Mouse (Mus musculus): ENCODE data around the gene Clip3. TPM values are rescaled to one million over a fixed set of nuclear protein-coding genes. Genes with fewer than 3 reads are reported as not detected.

Clip3 gene
- total RNA-seq, 4 experiments from 2014 or later, result 351 to 448 (median 412) TPM

DNA sequence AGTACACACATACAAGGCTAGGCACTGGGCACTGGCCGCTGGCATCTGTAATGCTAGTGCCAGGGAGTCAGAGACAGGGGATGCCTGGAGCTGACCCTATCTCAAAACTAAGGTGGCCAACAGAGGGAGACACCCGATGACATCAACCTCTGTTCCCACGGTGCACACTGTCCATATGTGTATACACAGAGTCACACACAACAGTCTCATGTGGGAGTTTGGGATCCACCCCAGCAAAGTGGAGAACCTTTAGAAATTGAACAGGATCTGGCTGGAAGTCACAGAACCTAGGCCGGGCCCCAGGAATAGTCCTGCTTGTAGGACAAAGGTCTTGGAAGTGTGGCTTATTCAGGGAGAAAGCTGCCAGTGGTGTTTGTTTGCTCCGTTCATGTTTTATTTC is 2.8 kb downstream of the Clip3 start:
- DNase-seq (ENCODE audit: low spot score in 2 of 2), result no peak

DNA sequence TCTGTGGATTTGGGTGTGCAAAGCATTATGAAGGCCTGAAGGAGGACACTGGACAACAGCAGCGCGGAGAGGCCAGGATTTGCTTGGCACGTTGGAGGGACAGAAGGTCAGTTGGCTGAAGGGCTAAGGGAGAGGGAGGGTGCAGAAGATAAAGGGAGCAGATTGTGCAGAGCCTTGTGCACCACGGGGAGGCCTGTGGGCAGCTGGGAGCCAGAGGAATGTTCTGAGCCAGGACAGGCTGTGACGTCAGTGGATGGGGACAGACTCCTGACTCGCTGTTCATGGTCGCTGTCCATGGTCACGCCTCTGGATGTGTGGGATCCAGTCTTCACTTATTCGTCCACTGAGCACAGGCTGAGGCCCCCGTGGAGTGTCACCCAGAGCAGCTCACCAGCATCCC is 3.6 kb downstream of the Clip3 start:
- DNase-seq (ENCODE audit: low spot score in 2 of 2), result no peak

DNA sequence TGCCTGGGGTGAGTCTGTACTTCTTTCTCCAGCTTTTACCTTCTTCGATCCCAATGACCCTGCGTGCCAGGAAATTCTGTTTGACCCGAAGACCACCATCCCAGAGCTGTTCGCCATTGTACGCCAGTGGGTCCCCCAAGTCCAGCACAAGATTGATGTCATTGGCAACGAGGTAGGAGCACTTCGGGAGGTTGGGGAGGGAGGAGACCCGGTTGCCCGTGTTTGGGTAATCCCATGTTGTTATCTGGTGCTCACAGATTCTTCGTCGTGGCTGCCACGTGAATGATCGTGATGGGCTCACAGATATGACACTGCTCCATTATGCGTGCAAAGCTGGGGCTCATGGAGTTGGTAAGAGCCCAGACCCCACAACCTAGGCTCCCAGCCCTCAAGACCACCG is 5.3 kb downstream of the Clip3 start:
- no peak for DNase-seq (ENCODE audit: low spot score in 2 of 2)

DNA sequence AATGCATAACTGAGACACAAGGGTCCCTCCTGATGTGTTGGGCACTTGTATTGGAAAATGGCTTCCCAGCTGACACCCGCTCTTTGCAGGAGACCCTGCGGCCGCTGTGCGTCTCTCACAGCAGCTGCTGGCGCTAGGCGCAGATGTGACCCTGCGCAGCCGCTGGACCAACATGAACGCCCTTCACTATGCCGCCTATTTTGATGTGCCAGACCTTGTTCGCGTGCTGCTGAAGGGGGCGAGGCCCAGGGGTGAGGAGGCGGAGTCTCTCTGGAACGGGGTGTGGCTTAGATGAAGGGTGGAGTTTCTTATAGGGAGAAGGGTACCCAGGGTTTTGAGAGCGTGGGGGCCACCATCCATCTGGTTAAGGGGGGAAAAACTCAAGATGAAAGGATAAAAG is 5.7 kb downstream of the Clip3 start:
- DNase-seq (ENCODE audit: low spot score in 2 of 2), result no peak

DNA sequence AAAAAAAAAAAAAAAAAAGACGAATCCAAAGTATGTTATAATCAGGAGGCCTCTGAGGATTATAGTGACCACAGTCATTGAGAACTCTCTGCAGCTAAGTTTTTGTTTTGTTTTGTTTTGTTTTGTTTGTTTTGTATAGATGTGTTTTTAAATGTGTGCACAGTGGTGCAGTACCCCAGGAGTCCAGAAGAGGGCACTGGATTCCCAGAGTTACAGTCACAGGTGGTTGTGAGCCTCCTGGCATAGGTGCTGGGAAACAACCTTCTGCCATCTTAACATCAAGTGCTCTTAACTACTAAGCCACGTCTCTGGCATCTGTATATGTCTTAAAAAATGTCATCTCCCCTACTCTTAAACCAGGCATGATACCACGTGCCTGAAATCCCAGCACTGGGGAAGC is 9.4 kb downstream of the Clip3 start:
- no peak for DNase-seq (ENCODE audit: low spot score in 2 of 2)

DNA sequence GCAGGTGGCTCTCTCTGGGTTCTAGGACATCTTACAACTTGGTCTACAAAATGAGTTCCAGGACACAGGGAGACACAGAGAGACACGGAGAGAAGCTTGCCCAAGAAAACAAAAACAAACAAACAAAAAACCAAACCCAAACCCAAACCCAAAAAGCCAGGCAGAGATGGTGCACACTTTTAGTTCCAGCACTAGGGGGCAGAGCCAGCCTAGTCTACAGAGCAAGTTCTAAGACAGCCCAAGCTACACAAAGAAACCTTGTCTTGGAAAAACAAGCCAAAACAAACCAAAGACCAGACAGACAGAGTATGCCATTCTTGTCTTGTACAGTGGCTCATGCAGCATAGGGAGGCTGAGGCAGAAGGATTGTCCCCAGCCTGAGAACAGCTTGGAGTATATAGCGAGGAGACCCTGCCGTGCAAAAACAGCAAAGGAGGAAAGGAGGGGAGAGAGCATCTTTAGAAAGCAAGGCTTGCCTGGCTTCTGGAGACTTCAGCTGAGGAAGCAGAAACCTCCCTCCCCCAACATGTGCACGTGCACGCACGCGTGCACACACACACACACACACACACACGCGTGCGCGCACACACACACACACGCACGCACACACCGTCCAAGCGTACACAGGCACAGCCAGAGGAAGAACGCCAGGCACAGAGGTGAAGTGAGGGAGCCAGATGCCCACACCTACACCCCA is 14.7 kb downstream of the Clip3 start:
- DNase-seq (ENCODE audit: low spot score in 2 of 2), result no peak

DNA sequence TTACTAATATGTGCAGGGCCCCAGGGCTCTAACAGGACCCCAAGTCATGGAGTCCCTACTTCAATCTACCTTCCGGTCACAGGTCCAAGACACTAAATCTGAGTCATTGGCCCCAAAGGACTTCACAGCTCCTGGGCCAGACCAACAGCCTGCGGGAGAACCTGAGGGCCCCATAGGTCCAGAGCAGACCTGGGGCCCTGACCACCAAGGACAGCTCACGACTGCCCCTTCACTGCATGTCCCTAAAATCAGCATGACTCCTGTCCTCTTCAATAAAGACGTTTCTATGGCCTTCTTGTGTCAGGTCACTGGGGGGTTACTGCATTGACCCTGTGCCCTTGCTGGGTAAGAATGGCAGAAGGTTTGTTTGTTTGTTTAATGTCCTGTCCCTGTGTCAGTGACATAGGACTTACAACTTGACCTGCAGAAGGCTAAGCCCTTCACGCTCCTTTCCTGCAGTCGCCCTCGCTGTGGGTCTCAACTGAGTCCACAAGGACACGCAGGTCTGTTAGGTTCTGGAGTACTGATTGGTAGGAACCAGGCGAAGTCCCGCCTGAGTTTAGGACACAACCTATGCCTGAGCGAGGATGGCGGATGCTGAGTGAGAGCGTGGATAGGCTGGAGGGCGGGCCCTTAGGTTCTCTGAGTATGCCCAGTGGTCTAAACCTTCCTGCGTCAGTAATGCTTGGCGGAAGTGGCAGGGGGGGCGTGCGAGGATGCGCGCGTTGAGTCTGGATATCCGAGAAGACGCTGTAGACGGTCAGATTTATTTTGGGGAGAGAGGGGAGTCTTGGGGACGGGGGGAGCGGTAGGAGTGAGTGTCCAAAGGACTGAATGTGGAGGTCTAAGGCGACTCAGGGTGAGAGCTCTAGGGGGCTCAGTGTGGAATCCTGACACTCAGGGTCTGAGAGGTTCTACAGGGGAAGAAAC is 16.8 kb downstream of the Clip3 start, which contains the start of gene Alkbh6:
Gene Alkbh6 (plus strand): TSS at position 642 of the 930 bp plus-strand sequence.
- peak; percentile 97 to 98 for DNase-seq (ENCODE audit: low spot score in 2 of 2)

DNA sequence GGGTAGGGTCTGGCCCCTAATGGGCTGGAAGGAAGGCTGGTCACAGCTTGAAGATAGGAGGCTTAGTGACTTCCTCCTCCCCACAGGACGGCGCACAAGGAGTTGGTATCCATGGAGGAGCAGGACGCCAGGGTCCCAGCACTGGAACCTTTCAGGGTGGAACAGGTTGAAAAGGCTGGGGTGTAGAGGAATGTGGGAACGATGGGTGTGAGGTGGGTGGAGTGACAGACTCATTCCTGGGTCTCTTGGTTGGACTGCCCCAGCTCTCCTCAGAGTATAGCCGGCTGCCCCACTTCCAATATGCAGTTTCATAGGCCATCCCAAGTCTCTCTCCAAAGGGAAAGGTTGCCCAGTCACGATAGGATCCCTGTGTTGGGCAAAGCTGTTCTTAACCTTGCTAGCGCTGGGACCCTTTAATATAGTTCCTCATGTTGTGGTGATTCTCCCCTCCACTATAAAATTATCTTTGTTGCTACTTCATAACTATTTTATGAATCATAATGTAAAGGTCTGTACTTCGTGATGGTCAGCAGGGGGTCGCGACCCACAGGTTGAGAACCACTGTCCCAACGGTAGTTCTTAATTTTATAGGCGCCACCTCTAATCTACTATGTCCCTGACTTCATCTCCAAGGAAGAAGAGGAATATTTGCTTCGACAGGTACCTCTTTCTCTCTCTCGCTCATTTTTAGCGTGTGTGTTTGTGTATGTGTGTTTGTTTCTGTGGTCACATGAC is 18.0 kb downstream of the Clip3 start:
- no peak for DNase-seq (ENCODE audit: low spot score in 2 of 2)

DNA sequence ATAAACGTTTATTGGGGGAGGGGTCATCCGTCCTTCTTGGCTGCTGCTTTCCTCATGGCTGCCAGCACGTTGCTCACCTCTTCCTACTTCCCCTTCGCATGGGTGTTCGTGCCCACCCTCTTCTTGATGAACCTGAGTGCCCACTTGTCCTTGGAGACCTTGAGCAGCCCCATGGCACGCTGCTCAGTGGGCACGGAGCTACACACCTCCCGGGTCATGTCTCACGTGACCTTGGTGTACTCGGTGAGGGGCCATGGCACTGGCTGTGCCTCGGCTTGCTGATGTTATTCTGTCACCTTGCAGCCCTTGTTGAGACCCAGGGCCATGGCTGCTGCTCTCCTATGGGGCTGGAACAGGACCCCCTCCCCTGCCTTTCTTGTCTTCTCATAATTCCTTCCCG is 18.6 kb downstream of the Clip3 start:
- DNase-seq (ENCODE audit: low spot score in 2 of 2), result no peak

DNA sequence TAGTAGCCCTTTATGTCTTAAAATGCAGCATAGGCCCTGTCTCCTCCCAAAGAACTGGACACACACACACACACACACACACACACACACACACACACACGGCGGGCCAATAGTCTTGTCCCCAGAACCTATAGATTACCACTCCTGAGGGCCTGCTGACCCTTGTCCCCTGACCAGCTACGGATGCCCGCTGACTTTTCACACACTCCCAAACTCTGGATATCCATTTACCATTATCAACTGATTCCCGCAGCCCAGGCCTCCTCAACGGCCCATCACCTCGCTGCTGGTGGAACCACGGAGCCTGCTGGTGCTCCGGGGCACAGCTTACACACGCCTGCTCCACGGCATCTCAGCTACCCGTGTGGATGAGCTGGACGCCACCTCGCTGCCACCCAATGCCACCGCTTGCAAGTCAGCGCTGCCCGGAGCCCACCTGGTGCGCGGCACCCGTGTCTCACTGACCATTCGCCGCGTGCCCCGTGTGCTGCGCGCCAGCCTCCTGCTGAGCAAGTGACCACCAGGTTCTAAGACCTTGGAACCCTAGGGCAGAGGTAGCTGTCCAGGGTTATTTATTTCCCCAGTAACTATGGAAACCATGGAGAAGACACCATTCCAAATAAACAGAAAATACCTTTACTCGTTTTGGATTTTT is 22.3 kb downstream of the Clip3 start:
- no peak for DNase-seq (ENCODE audit: low spot score in 2 of 2)

DNA sequence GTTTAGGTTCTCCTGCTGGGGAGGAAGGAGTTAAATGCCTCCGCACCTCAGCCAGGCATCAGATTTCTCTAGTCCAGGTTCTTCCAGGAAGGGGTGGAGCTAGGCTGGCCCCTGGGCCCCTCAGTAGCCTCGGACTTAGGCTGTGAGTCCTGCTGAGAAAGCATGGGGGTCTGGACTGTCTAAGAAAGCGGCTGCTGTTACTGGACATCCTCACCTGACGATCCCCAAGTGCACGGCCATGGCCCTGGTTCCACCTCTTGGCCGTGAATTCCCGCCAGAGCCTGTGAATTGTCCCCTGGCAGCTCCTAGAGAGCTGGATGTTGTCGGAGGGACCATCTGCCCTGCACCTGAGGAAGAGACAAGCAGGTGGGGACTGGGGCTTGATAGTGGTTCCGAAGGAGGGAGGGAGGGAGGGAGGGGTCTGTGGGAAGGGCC is 23.2 kb downstream of the Clip3 start, which contains the start of gene Syne4:
Gene Syne4 (plus strand): TSS at position 87 of the 435 bp plus-strand sequence.
- DNase-seq (ENCODE audit: low spot score in 2 of 2), result no peak

DNA sequence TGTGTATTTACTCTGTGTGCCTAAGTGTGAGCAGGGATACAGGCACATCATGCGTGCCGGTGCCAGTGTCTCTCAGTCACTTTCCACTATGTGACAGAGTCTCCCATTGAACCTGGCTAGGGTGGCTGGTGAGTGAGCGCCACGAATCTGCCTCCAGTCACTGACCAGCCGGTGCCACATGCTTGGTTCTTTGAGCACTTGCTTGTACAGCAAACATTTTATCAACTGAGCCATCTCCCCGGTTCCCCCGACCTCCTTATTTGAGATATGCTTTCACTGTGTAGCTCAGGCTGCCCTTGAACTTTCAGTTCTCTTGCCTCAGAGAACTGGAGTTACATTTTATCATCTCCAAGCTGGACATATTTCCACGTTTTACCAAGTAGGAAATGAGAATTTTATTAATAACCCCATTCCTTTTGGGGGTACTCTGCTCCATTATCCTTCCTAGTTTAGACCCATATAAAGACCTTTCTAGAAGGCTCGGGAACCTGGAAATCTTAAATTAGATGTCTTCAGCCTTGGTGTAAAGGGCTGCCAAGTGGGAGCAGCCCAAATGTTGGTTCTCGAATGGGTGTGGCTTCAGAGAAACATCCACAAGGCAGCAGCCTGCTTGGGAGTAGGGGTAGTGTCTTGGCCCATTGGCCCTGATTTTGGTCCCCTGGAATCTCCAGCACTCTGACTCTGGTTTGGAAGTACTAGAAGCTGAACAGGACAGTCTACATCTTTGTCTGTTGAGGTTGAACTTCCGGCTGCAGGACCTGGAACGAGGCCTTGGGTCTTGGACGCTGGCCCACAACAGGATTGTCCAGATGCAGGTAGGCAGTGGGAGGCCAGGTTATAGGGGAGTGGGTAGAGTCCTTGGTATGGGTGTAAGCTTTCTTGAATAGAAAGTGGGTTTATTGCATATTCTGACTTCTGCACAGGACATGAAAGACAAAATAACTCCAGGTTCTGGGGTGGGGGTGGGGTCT is 24.3 kb downstream of the Clip3 start:
- DNase-seq (ENCODE audit: low spot score in 2 of 2), result no peak

DNA sequence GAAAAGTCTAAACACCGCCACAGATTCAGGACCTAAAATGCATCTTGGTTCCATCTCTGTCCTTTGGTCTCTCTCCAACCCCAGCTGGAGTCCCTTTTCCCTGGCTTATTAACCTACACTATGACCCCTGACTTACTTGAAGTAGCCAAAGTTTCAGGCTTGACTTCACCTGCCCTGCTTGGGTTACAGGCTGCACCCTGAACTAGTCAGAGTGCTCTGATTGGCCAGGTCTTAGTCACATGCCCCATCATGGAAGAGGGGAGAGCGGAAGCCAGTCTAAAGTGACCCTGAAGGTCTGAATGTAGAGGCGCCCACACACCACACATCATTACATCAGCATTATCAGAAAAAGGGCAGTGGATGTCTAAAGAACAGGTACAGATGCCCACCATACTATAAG is 26.6 kb downstream of the Clip3 start:
- DNase-seq (ENCODE audit: low spot score in 2 of 2), result no peak

DNA sequence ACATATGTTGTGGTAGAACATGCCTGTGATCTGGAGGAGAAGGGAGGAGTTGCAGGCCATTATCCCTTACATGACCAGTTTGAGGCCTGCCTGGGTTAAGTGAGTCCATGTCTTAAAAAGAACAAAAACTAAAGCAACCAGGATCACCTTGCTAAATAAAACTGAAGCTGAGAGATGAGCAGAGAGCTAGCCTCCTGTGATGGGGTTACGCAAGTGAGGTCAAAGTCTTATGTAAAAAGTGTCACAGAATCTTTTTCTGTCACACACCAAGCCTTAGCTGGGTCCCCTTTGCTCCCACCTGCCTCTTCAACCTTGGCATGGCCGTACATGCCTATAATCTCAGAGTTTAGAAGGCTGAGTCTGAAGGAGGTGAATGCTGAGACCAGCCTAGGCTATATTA is 29.4 kb downstream of the Clip3 start:
- DNase-seq (ENCODE audit: low spot score in 2 of 2), result no peak

DNA sequence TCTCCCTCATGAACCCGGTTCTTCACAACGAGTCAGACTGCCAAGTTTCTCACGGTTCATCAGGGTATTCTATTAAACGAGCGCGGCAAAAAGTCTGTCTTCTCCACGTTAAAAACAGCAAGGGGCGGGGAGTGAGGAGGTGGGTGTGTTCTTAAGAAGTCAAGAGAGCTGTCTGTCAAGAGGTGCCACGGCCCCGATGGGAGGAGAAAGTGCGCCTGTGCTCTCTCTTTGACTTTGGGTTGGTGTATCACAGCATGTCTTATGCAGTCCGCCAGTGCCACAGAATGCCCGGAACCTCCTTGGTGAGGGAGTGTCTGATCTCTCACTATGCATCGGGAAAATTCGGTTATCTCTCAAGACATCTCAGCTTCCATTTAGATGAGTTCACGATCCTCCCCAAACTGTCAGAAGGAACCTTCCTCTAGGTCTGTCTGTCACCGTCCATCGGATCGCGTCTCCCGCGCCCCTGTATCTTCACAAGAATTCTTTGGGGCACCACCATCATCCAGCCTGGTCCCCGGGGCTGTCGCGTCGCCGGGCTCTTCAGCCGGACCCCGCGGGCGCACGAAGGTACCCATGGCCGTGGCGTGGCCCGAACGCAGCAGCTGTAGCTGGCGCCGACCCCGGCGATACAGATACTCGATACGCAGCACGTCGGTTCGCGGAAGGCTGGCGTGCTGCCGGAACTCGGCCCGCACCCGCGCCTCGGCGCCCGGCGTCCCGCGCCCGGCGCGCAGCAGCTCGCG is 30.2 kb downstream of the Clip3 start, which contains the start of gene E130208F15Rik:
Gene E130208F15Rik (plus strand): TSS at position 202 of the 746 bp plus-strand sequence.
- DNase-seq (ENCODE audit: low spot score in 2 of 2), result peak; percentile 61 to 70

DNA sequence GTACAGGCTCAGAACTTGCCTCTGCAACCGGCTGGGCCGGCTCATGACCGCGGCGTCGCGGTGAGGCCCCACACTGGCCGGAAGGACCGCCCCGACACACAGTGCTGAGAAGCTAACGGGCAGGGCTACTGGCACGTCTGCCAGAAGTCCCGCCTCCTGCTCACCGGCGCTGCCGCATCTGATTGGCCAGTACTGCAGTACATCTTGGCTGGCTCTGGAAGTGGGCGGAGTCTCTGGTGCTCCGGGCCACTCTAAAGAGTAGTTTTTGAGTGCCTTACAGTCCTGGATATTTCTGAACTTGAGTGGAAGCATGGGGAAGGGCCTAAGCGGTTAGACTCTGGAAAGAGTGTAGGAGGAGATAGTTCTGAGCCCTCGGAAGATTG is 30.7 kb downstream of the Clip3 start:
- DNase-seq (ENCODE audit: low spot score in 2 of 2), result peak; percentile 97

DNA sequence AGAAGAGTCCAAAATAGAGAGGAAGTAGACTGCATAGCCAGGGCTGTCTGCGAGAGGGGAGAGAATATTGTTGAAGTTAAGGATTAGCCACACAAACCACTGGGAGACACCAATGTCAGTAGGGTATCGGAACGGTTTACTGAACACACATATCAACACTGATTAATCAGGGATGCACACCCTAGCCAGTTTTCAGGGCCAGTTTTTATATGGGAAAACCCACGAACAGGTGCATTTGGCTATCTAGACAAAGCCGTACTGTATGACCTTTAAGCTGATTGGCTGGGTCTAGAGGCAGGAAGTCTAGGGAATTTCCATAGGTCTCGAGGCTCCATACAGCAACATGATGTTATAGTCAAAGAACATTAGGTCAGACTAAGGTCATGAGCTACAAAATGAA is 31.3 kb downstream of the Clip3 start:
- DNase-seq (ENCODE audit: low spot score in 2 of 2), result no peak

DNA sequence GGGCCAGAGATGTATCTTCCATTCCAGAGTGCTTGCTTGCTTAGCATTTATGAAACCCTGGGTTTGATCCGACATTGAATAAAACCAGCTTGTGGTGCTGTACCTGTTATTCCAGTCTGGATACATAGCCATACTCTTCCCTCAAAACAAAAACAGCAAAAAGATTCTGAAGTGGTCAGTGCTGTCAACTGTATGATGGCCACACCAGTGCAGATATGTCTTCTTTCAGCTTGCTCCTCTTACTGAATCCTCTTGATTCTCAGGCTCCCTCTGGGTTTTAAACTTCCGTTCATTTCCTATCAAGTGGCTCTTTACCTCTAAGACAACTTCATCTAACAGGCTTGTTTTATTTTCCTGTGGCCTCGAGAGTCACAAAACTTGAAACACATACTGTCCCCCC is 32.3 kb downstream of the Clip3 start, which contains the start of gene Sdhaf1:
Gene Sdhaf1 (minus strand): TSS at position 101 of the 400 bp plus-strand sequence.
- DNase-seq (ENCODE audit: low spot score in 2 of 2), result no peak

DNA sequence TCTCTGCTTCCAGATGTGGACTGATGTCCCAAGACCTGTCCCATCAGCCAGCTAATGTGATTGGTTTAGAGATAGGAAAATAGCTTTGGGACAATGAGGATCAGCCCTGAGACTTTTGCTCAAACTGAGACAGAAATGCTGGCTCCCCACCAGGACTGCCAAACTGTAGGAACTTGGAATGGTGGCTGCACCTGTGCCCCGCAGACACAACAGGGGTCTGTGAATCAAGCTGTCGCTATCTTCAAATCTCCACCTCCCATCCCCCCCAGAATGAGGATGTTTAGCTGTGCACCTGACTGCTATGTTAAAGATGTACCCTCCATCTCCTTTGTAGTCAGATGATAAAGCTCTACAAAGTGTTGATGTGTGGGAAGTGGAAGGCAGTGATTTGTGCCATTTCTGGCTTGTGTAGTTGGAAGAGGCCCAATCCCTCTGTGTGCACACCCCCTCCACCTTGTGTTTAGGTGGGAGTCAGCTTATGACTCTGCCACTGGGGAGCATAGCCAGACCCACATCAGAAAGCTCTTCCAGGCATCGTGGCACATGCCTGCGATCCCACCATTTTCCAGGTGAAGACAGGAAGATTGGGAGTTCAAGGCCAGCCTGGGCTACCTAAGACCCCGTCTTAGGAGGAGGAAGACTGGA is 32.9 kb downstream of the Clip3 start:
- peak in 1 of 2 experiments; percentile 59 for DNase-seq (ENCODE audit: low spot score in 2 of 2)
